Mouse (Mus musculus) activated CD4-positive, CD25-positive, alpha-beta regulatory T cell, adult 9 weeks (primary cell): ENCODE measurements around the gene Krt14. TPM values are rescaled to one million over a fixed set of nuclear protein-coding genes. Genes with fewer than 3 reads are reported as not detected.

Experiments
- polyA plus RNA-seq: library from polyadenylated mRNA; unstranded; fragments of 100-300 nt; shearing (Covaris generic); gene quantifications from one replicate; pipeline ENCODE4 v1.2.1, GENCODE M21; 2017

Krt14 gene
- polyA plus RNA-seq, result not detected

DNA sequence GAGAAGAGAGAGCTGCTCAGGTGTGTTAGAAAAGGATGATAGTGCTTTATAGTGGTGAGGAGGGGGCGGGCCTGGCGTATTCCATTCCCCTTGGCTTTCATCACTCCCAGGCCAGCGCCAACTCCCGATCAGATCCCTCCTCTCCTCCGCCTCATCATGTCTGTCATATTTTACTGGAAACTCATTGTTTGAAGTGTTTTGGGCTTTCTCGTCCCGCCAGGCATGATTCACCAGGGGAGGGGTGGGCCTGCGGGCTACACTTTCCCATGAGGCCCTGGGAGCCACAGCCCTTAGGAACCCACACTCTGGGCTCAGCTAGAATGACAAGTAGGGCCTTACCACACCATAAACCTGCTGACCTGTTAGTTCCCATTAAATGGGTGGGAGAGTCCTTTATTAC lies at the start of gene Krt14:
TSS of gene Krt14 (minus strand) at position 51 of the 400 bp plus-strand sequence.

GRCm38 (mm10) chr11:100248852-100249465 lies 41.6 kb upstream of the Krt14 start, which contains the start of gene Krt16:
Gene Krt16 (minus strand): TSS chr11:100248902.

GRCm38 (mm10) chr11:100192992-100193391 lies 14.4 kb downstream of the Krt14 start, which contains the start of gene Krt9:
Gene Krt9 (minus strand): TSS chr11:100193246.

Other genes starting within 250 kb of the Krt14 start
- gene Krtap29-1, start 228.5 kb downstream of the Krt14 start, polyA plus RNA-seq, result not detected
- not detected for gene Krtap16-1, start 221.0 kb downstream of the Krt14 start, polyA plus RNA-seq
- gene Krtap17-1, start 213.6 kb downstream of the Krt14 start, polyA plus RNA-seq, result not detected
- gene Krt33a, start 191.3 kb downstream of the Krt14 start, polyA plus RNA-seq, result not detected
- gene Krt33b, start 177.7 kb downstream of the Krt14 start, polyA plus RNA-seq, result not detected
- gene Krt34, start 166.0 kb downstream of the Krt14 start, polyA plus RNA-seq, result not detected
- gene Krt31, start 157.0 kb downstream of the Krt14 start, polyA plus RNA-seq, result not detected
- gene Krt32, start 119.3 kb downstream of the Krt14 start, polyA plus RNA-seq, result not detected
- not detected for gene Krt35, start 111.3 kb downstream of the Krt14 start, polyA plus RNA-seq
- not detected for gene Krt36, start 101.9 kb downstream of the Krt14 start, polyA plus RNA-seq
- gene Krt13, start 86.0 kb downstream of the Krt14 start, polyA plus RNA-seq, result not detected
- not detected for gene Krt15, start 71.6 kb downstream of the Krt14 start, polyA plus RNA-seq
- not detected for gene Krt19, start 58.9 kb downstream of the Krt14 start, polyA plus RNA-seq
- not detected for gene Krt9, start 14.3 kb downstream of the Krt14 start, polyA plus RNA-seq
- not detected for gene Krt16, start 41.4 kb upstream of the Krt14 start, polyA plus RNA-seq
- gene Krt17, start 53.5 kb upstream of the Krt14 start, polyA plus RNA-seq, result 1.9 TPM
- gene Krt42, start 62.3 kb upstream of the Krt14 start, polyA plus RNA-seq, result not detected
- 2,818 TPM for gene Eif1, start 112.3 kb upstream of the Krt14 start, polyA plus RNA-seq
- gene Gast, start 126.9 kb upstream of the Krt14 start, polyA plus RNA-seq, result not detected
- 2.6 TPM for gene Hap1, start 148.6 kb upstream of the Krt14 start, polyA plus RNA-seq
- 2.9 TPM for gene Jup, start 190.2 kb upstream of the Krt14 start, polyA plus RNA-seq
- gene P3h4, start 207.3 kb upstream of the Krt14 start, polyA plus RNA-seq, result not detected
- not detected for gene Fkbp10, start 208.1 kb upstream of the Krt14 start, polyA plus RNA-seq
- 151 TPM for gene Nt5c3b, start 234.3 kb upstream of the Krt14 start, polyA plus RNA-seq
- 0.62 TPM for gene Klhl10, start 234.4 kb upstream of the Krt14 start, polyA plus RNA-seq